Mouse (Mus musculus) heart, postnatal 0 days (tissue): ENCODE results near the gene Extl1.

ENCODE experiments used
- CTCF ChIP-seq: IDR thresholded peaks from 2 replicates; pipeline ENCODE4 v1.5.1; 2016; ENCODE audit warnings: antibody characterized with exemption, control low read depth, low read depth
- EP300 ChIP-seq: IDR thresholded peaks from 2 replicates; pipeline ENCODE4 v1.6.1; 2016; ENCODE audit warnings: antibody characterized with exemption, low read depth

DNA sequence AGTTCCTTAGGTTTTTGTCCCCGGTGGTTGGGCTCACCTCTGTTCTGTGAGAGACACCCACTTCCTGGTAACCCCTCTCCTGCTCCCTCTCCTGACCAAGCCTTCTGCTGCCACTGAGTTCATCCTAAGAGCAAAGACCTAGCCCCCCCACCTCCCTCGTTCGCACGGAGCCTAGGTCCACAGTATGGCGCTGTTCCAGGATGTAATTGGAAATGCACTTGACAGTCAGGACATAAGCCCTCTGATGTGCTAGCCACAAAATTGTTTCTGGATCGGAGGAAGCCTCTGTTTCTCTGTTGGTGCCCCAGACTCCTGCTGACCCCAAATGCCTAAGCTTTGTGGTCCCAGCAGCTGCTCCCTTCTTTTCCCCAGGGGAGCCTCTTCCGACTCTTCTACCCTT, 20.1 kb upstream of the Extl1 start:
- TF ChIP-seq CTCF (0 out of 2 replicates have a peak, but pooled peaks have one; percentile 17), EP300 (no peak)
